Mouse (Mus musculus): ENCODE results near the gene Kbtbd13. TPM values are rescaled to one million over a fixed set of nuclear protein-coding genes. Genes with fewer than 3 reads are reported as not detected.
A peak's percentile ranks its signal among the peaks of the same experiment; 100 is the strongest.

Gene Kbtbd13
- total and polyA plus RNA-seq, 3 experiments: not detected

GRCm38 (mm10) chr9:65346476-65347111 lies 44.9 kb downstream of the Kbtbd13 start:
- H3K4me3 ChIP-seq (replicated peaks in 1 of 3; ENCODE audit: low read depth in 2 of 3, low read length in 2 of 3, poor library complexity in 1 of 3): peak overlapping the region; percentile 72 to 96 (median 83)
- H3K4me1 ChIP-seq (ENCODE audit: control insufficient read depth in 1 of 2, insufficient read depth in 2 of 2): peaks cover 0 to 17% of the 10 kb centered on the region in 2 experiments; a peak in 3 of 4 replicates
- no peaks in the 10 kb centered on the region for H3K27me3 ChIP-seq (replicated peaks)
- peaks cover 6% of the 10 kb centered on the region for H3K9me3 ChIP-seq (replicated peaks; ENCODE audit: low read length)
- dilution Hi-C loops (cut with MboI; ENCODE audit: extremely low pct_ligation_motif_present, extremely low pct_unique_long_range_greater_than_20kb, low sequenced_read_pairs) (no loop called here), in situ Hi-C loops (cut with MboI; ENCODE audit: low pct_ligation_motif_present, low pct_unique_long_range_greater_than_20kb, low sequenced_read_pairs) (no loop called here)
- H3K9ac ChIP-seq (ENCODE audit: insufficient read depth, low read depth): peak overlapping the region; percentile 99
- H3K36me3 ChIP-seq (replicated peaks in 1 of 2; ENCODE audit: control insufficient read depth in 1 of 2, insufficient read depth in 1 of 2, low read length in 1 of 2): peaks cover 0 to 9% of the 10 kb centered on the region in 2 experiments
- H3K79me2 ChIP-seq (replicated peaks; ENCODE audit: control insufficient read depth, extremely low read depth, insufficient read depth, poor library complexity, severe bottlenecking): peaks cover 29% of the 10 kb centered on the region
- peak overlapping the region; percentile 59 for H3K27ac ChIP-seq (ENCODE audit: insufficient read depth, low read depth)
- peak; percentile 31 for DNase-seq (ENCODE audit: extremely low read depth)
- TF ChIP-seq RAD21 (IDR thresholded peaks at IDR 0.05; ENCODE audit: low read depth, low read length) (no peak), POLR2AphosphoS2 (IDR thresholded peaks at IDR 0.05; ENCODE audit: low read depth, low read length) (0 out of 2 replicates have a peak, but pooled peaks have one; percentile 6), GABPA (IDR thresholded peaks at IDR 0.05; ENCODE audit: insufficient replicate concordance, low read depth, low read length) (no peak), JUN (IDR thresholded peaks at IDR 0.05; ENCODE audit: insufficient read depth, low read depth, low read length) (no peak), MEF2A (IDR thresholded peaks at IDR 0.05; ENCODE audit: borderline replicate concordance, low read depth, low read length) (no peak), PAX5 (IDR thresholded peaks at IDR 0.05; ENCODE audit: low read length) (no peak), CHD2 (IDR thresholded peaks at IDR 0.05; ENCODE audit: low read length) (no peak), EP300 (IDR thresholded peaks at IDR 0.05; ENCODE audit: low read length) (no peak), MYC (IDR thresholded peaks at IDR 0.05; ENCODE audit: low read depth, low read length) (no peak), CTCF (conservative IDR thresholded peaks at IDR 0.05 in 1 of 2, IDR thresholded peaks at IDR 0.05 in 1 of 2; ENCODE audit: low read depth in 2 of 2, low read length in 2 of 2) (no peak), MAX (IDR thresholded peaks at IDR 0.05; ENCODE audit: low read length) (no peak), MAFK (IDR thresholded peaks at IDR 0.05; ENCODE audit: insufficient replicate concordance, low read length) (no peak), POLR2A (IDR thresholded peaks at IDR 0.05; ENCODE audit: low read depth, low read length) (no peak), TBP (conservative IDR thresholded peaks at IDR 0.05; ENCODE audit: low read depth, low read length) (no peak), NELFE (IDR thresholded peaks at IDR 0.05; ENCODE audit: low read depth, low read length) (no peak), BHLHE40 (IDR thresholded peaks at IDR 0.05; ENCODE audit: low read depth, low read length) (no peak), MAZ (IDR thresholded peaks at IDR 0.05; ENCODE audit: low read depth, low read length) (no peak), E2F4 (IDR thresholded peaks at IDR 0.05; ENCODE audit: insufficient replicate concordance, low read depth, low read length) (no peak), TCF12 (IDR thresholded peaks at IDR 0.05; ENCODE audit: low read depth, low read length) (0 out of 2 replicates have a peak, but pooled peaks have one; percentile 39), JUND (conservative IDR thresholded peaks at IDR 0.05; ENCODE audit: low read depth, low read length) (no peak), ETS1 (conservative IDR thresholded peaks at IDR 0.05; ENCODE audit: low read depth, low read length) (no peak), NRF1 (IDR thresholded peaks at IDR 0.05; ENCODE audit: low read depth, low read length) (peak; percentile 59; the same call in 1 of the 2 replicates), ZMIZ1 (IDR thresholded peaks at IDR 0.05; ENCODE audit: low read depth, low read length) (no peak), USF2 (conservative IDR thresholded peaks at IDR 0.05; ENCODE audit: low read depth, low read length) (no peak), ELF1 (IDR thresholded peaks at IDR 0.05; ENCODE audit: low read depth, low read length) (peak; percentile 15; the same call in 1 of the 2 replicates), CHD1 (IDR thresholded peaks at IDR 0.05; ENCODE audit: low read depth, low read length) (0 out of 2 replicates have a peak, but pooled peaks have one; percentile 32), ZNF384 (IDR thresholded peaks at IDR 0.05; ENCODE audit: low read depth, low read length) (no peak), HCFC1 (IDR thresholded peaks at IDR 0.05; ENCODE audit: low read depth, low read length) (no peak; the same call in 1 of the 2 replicates), IRF4 (IDR thresholded peaks at IDR 0.05; ENCODE audit: low read depth, low read length) (no peak), USF1 (IDR thresholded peaks at IDR 0.05; ENCODE audit: low read depth, low read length) (no peak), UBTF (IDR thresholded peaks at IDR 0.05; ENCODE audit: low read depth, low read length) (peak; percentile 91; the same call in 1 of the 2 replicates), SMC3 (IDR thresholded peaks at IDR 0.05; ENCODE audit: low read depth, low read length) (no peak), ZKSCAN1 (IDR thresholded peaks at IDR 0.05; ENCODE audit: borderline replicate concordance, low read depth, low read length) (no peak), KAT2A (IDR thresholded peaks at IDR 0.05; ENCODE audit: insufficient replicate concordance, low read length) (no peak), RCOR1 (conservative IDR thresholded peaks at IDR 0.05; ENCODE audit: low read depth, low read length) (no peak), MXI1 (IDR thresholded peaks at IDR 0.05; ENCODE audit: low read depth, low read length) (peak; percentile 22; the same call in 1 of the 2 replicates), SIN3A (IDR thresholded peaks at IDR 0.05; ENCODE audit: low read length) (no peak), ZC3H11A (IDR thresholded peaks at IDR 0.05; ENCODE audit: low read depth, low read length) (no peak)
- peak overlapping the region; percentile 75 for H3K4me2 ChIP-seq (ENCODE audit: insufficient read depth, low read depth, poor library complexity, severe bottlenecking)

All from CH12.LX (cell line).